Mouse (Mus musculus) lung, postnatal 0 days (tissue): ENCODE results near the gene Kcnj8. TPM values are rescaled to one million over a fixed set of nuclear protein-coding genes. Genes with fewer than 3 reads are reported as not detected.

ENCODE experiments used
- ATAC-seq: fragments of 200-750 bp; cut with Nextera tagmentation; 2 replicates; pipeline ENCODE4 v1.8.0; 2017; ENCODE audit warnings: moderate library complexity
- DNase-seq: peaks from one replicate; pipeline ENCODE4 v3.0.0-alpha.2; 2016; ENCODE audit warnings: low spot score
- H3K27ac ChIP-seq: fragments of 300-500 bp; sonication (generic); 2 replicates; pipeline ENCODE4 v1.5.1; 2014; ENCODE audit warnings: antibody characterized with exemption, mild to moderate bottlenecking, low read length, mixed read lengths
- H3K27me3 ChIP-seq: fragments of 300-500 bp; sonication (generic); replicated peaks from 2 replicates; pipeline ENCODE4 v1.6.1; 2014; ENCODE audit warnings: low read length, mixed read lengths; ENCODE audit not compliant: insufficient read depth
- H3K36me3 ChIP-seq: fragments of 300-500 bp; sonication (generic); 2 replicates; pipeline ENCODE4 v1.6.1; 2014; ENCODE audit warnings: low read length, mixed read lengths; ENCODE audit not compliant: insufficient read depth
- H3K4me1 ChIP-seq: fragments of 300-500 bp; sonication (generic); 2 replicates; pipeline ENCODE4 v1.6.1; 2014; ENCODE audit warnings: antibody characterized with exemption, low read depth, low read length, mixed read lengths; ENCODE audit not compliant: insufficient read depth
- H3K4me2 ChIP-seq: fragments of 300-500 bp; sonication (generic); replicated peaks from 2 replicates; pipeline ENCODE4 v1.6.1; 2014; ENCODE audit warnings: low read depth, mild to moderate bottlenecking, low read length, moderate library complexity, mixed read lengths
- H3K4me3 ChIP-seq: fragments of 300-500 bp; sonication (generic); 2 replicates; pipeline ENCODE4 v1.5.1; 2014; ENCODE audit warnings: low read depth, low read length
- H3K9ac ChIP-seq: fragments of 300-500 bp; sonication (generic); replicated peaks from 2 replicates; pipeline ENCODE4 v1.6.1; 2014; ENCODE audit warnings: low read depth, mild to moderate bottlenecking
- H3K9me3 ChIP-seq: fragments of 300-500 bp; sonication (generic); 2 replicates; pipeline ENCODE4 v1.6.1; 2016; ENCODE audit warnings: low read length, mixed read lengths
- CTCF ChIP-seq: IDR thresholded peaks from 2 replicates; pipeline ENCODE4 v1.5.1; 2016; ENCODE audit warnings: antibody characterized with exemption, mild to moderate bottlenecking
- EP300 ChIP-seq: IDR thresholded peaks from 2 replicates; pipeline ENCODE4 v1.6.1; 2016; ENCODE audit warnings: antibody characterized with exemption, mild to moderate bottlenecking, control low read depth
- WGBS: fragments of 180-500 bp; shearing (Covaris S2); extraction: QIAGEN DNeasy Blood & Tissue Kit; methylation state at CpG from one replicate; pipeline ENCODE4 v1.1.7; 2014; 5-methylcytosine and 5-hydroxymethylcytosine counted together
- polyA plus RNA-seq: library from polyadenylated mRNA; unstranded; fragments of >200 nt; fragmentation: Nextera tagmentation; extraction: Ambion mirVana; gene quantifications from 2 replicates; pipeline ENCODE4 v1.2.1, GENCODE M21; 2015

Gene Kcnj8
- polyA plus RNA-seq, 1 experiment from 2014 or later = 21.5 TPM

- 49% methylated on average over 8 of the region's 8 CpGs for WGBS
- no peaks in the 10 kb centered on the region for H3K27me3 ChIP-seq
- H3K4me2 ChIP-seq = no peak overlapping the region
- H3K27ac ChIP-seq = no peak overlapping the region
- H3K36me3 ChIP-seq = no peaks in the 10 kb centered on the region
- DNase-seq (no peak), ATAC-seq (no peak)
- H3K4me1 ChIP-seq = peaks cover 3% of the 10 kb centered on the region; the same call in 1 of the 2 replicates
- H3K9me3 ChIP-seq = no peaks in the 10 kb centered on the region
- H3K4me3 ChIP-seq = no peak overlapping the region
- TF ChIP-seq EP300 (no peak), CTCF (no peak)
- H3K9ac ChIP-seq = no peak overlapping the region
Measured at GRCm38 (mm10) chr6:142542082-142542799, 29.2 kb downstream of the Kcnj8 start.

- Histone ChIP-seq H3K27ac (no peak overlapping the region), H3K4me3 (no peak overlapping the region), H3K27me3 (no peaks in the 10 kb centered on the region), H3K4me2 (no peak overlapping the region), H3K4me1 (peaks cover 3% of the 10 kb centered on the region; the same call in 1 of the 2 replicates), H3K9me3 (no peaks in the 10 kb centered on the region), H3K9ac (no peak overlapping the region), H3K36me3 (no peaks in the 10 kb centered on the region)
- DNase-seq = no peak
- 58% methylated on average over 10 of the region's 10 CpGs for WGBS
- no peak for ATAC-seq
- TF ChIP-seq CTCF (no peak), EP300 (no peak)
Measured at GRCm38 (mm10) chr6:142540561-142541160, 30.8 kb downstream of the Kcnj8 start.

GRCm38 (mm10) chr6:142540131-142540530, 31.3 kb downstream of the Kcnj8 start:
- Histone ChIP-seq H3K4me2 (no peak overlapping the region), H3K36me3 (no peaks in the 10 kb centered on the region), H3K27ac (no peak overlapping the region), H3K4me1 (peaks cover 3% of the 10 kb centered on the region; the same call in 1 of the 2 replicates), H3K27me3 (no peaks in the 10 kb centered on the region), H3K9me3 (no peaks in the 10 kb centered on the region), H3K9ac (no peak overlapping the region), H3K4me3 (no peak overlapping the region)
- TF ChIP-seq CTCF (no peak), EP300 (no peak)
- DNase-seq = no peak
- 68% methylated on average over 5 of the region's 5 CpGs for WGBS
- ATAC-seq = no peak

GRCm38 (mm10) chr6:142538503-142538902, 32.9 kb downstream of the Kcnj8 start:
- H3K36me3 ChIP-seq = no peaks in the 10 kb centered on the region
- peak; percentile 72 for DNase-seq
- no peak overlapping the region for H3K4me3 ChIP-seq
- 36% methylated on average over 17 of the region's 17 CpGs for WGBS
- H3K4me2 ChIP-seq = 0 out of 2 replicates have a peak overlapping the region, but pooled peaks have one; percentile 12
- no peak overlapping the region for H3K27ac ChIP-seq
- no peaks in the 10 kb centered on the region for H3K9me3 ChIP-seq
- H3K4me1 ChIP-seq = peaks cover 3% of the 10 kb centered on the region; the same call in 1 of the 2 replicates
- TF ChIP-seq CTCF (no peak), EP300 (no peak)
- H3K27me3 ChIP-seq = no peaks in the 10 kb centered on the region
- no peak overlapping the region for H3K9ac ChIP-seq
- ATAC-seq = peak; percentile 81

GRCm38 (mm10) chr6:142533412-142533811, 38.0 kb downstream of the Kcnj8 start:
- Histone ChIP-seq H3K36me3 (no peaks in the 10 kb centered on the region), H3K9ac (no peak overlapping the region), H3K4me1 (0 out of 2 replicates have a peak, but pooled peaks cover 3% of the 10 kb centered on the region), H3K4me2 (no peak overlapping the region), H3K9me3 (no peaks in the 10 kb centered on the region), H3K27me3 (no peaks in the 10 kb centered on the region), H3K4me3 (no peak overlapping the region), H3K27ac (no peak overlapping the region)
- ATAC-seq = no peak
- WGBS = 50% methylated on average over 5 of the region's 5 CpGs
- TF ChIP-seq CTCF = no peak
- TF ChIP-seq EP300 = no peak
- DNase-seq = no peak

- H3K27me3 ChIP-seq = no peaks in the 10 kb centered on the region
- no peaks in the 10 kb centered on the region for H3K36me3 ChIP-seq
- no peak overlapping the region for H3K4me2 ChIP-seq
- H3K4me3 ChIP-seq = no peak overlapping the region
- DNase-seq = no peak
- H3K4me1 ChIP-seq = 0 out of 2 replicates have a peak, but pooled peaks cover 2% of the 10 kb centered on the region
- TF ChIP-seq EP300 = no peak
- no peak for TF ChIP-seq CTCF
- H3K9ac ChIP-seq = no peak overlapping the region
- WGBS = 93% methylated on average over 2 of the region's 2 CpGs
- no peak for ATAC-seq
- no peak overlapping the region for H3K27ac ChIP-seq
- no peaks in the 10 kb centered on the region for H3K9me3 ChIP-seq
Measured at GRCm38 (mm10) chr6:142532686-142533085, 38.7 kb downstream of the Kcnj8 start.
